Mouse (Mus musculus) lung, embryonic 16.5 days (tissue): ENCODE data around the gene Tmc1. TPM values are rescaled to one million over a fixed set of nuclear protein-coding genes. Genes with fewer than 3 reads are reported as not detected.

Source experiments
- ATAC-seq: fragments of 200-750 bp; cut with Nextera tagmentation; 2 replicates; pipeline ENCODE4 v1.8.0; 2017; ENCODE audit warnings: low read depth, mild to moderate bottlenecking, moderate library complexity
- H3K27ac ChIP-seq: fragments of 300-500 bp; sonication (generic); 2 replicates; pipeline ENCODE4 v1.5.1; 2014; ENCODE audit warnings: mild to moderate bottlenecking, control low read depth, low read length
- H3K27me3 ChIP-seq: fragments of 300-500 bp; sonication (generic); 2 replicates; pipeline ENCODE4 v1.6.1; 2014; ENCODE audit warnings: low read depth, low read length, mixed read lengths; ENCODE audit not compliant: control insufficient read depth, insufficient read depth
- H3K36me3 ChIP-seq: fragments of 300-500 bp; sonication (generic); 2 replicates; pipeline ENCODE4 v1.6.1; 2014; ENCODE audit warnings: low read length; ENCODE audit not compliant: control insufficient read depth, insufficient read depth
- H3K4me1 ChIP-seq: fragments of 300-500 bp; sonication (generic); replicated peaks from 2 replicates; pipeline ENCODE4 v1.6.1; 2014; ENCODE audit warnings: low read length, mixed read lengths; ENCODE audit not compliant: control insufficient read depth, insufficient read depth
- H3K4me2 ChIP-seq: fragments of 300-500 bp; sonication (generic); 2 replicates; pipeline ENCODE4 v1.6.1; 2014; ENCODE audit warnings: low read depth, low read length, control low read depth
- H3K4me3 ChIP-seq: fragments of 300-500 bp; sonication (generic); 2 replicates; pipeline ENCODE4 v1.5.1; 2014; ENCODE audit warnings: mild to moderate bottlenecking, low read length, control low read depth
- H3K9ac ChIP-seq: fragments of 300-500 bp; sonication (generic); 2 replicates; pipeline ENCODE4 v1.6.1; 2014; ENCODE audit warnings: low read length, control low read depth
- H3K9me3 ChIP-seq: fragments of 300-500 bp; sonication (generic); 2 replicates; pipeline ENCODE4 v1.6.1; 2016; ENCODE audit warnings: low read length; ENCODE audit not compliant: control insufficient read depth
- WGBS: fragments of 180-500 bp; shearing (Covaris S2); extraction: QIAGEN DNeasy Blood & Tissue Kit; methylation state at CpG from one replicate; pipeline ENCODE4 v1.1.7; 2014; 5-methylcytosine and 5-hydroxymethylcytosine counted together
- polyA plus RNA-seq: library from polyadenylated mRNA; unstranded; fragments of >200 nt; fragmentation: Nextera tagmentation; extraction: Ambion mirVana; gene quantifications from 2 replicates; pipeline ENCODE4 v1.2.1, GENCODE M21; 2015

The Tmc1 gene
- polyA plus RNA-seq, 1 experiment from 2014 or later = 0.06 TPM

- Histone ChIP-seq H3K36me3 (no peaks in the 10 kb centered on the region), H3K9me3 (no peaks in the 10 kb centered on the region), H3K4me3 (no peak overlapping the region), H3K27me3 (no peaks in the 10 kb centered on the region), H3K4me1 (no peaks in the 10 kb centered on the region), H3K4me2 (no peak overlapping the region), H3K9ac (no peak overlapping the region), H3K27ac (peak overlapping the region; percentile 55)
- 82% methylated on average over 2 of the region's 2 CpGs for WGBS
- no peak for ATAC-seq
Observed at GRCm38 (mm10) chr19:20837422-20837821, 116.6 kb downstream of the Tmc1 start.

- ATAC-seq = peak; percentile 96
- peak overlapping the region; percentile 46; the same call in 1 of the 2 replicates for H3K27ac ChIP-seq
- no peaks in the 10 kb centered on the region for H3K27me3 ChIP-seq
- H3K4me1 ChIP-seq = no peaks in the 10 kb centered on the region
- H3K36me3 ChIP-seq = no peaks in the 10 kb centered on the region
- H3K4me2 ChIP-seq = no peak overlapping the region
- H3K9me3 ChIP-seq = no peaks in the 10 kb centered on the region
- 60% methylated on average over 9 of the region's 9 CpGs for WGBS
- no peak overlapping the region for H3K4me3 ChIP-seq
- no peak overlapping the region for H3K9ac ChIP-seq
Observed at GRCm38 (mm10) chr19:20836055-20836845, 117.8 kb downstream of the Tmc1 start.

DNA sequence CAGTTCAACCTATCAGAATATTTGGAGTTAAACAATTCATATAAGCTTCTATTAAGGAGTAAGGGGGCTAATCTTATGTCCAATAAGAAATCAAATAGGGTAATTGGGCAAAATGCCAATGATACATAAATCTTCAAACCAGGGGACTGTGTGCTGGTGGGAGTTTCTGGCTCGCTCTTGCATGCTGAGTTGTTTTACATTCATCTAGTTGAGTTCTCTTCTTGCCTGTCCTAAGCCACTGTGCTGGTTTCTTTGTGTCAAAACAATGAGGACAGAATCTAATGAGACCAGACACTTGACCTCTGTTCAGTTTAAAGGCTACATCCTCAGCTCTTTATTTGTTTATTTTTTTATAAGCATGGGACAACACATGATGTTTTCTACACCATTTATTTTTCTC lies 119.1 kb downstream of the Tmc1 start:
- no peaks in the 10 kb centered on the region for H3K9me3 ChIP-seq
- H3K27ac ChIP-seq = no peak overlapping the region
- no peak overlapping the region for H3K4me3 ChIP-seq
- ATAC-seq = no peak
- H3K27me3 ChIP-seq = no peaks in the 10 kb centered on the region
- no peak overlapping the region for H3K4me2 ChIP-seq
- WGBS = 47% methylated on average over 1 of the region's 1 CpGs
- H3K9ac ChIP-seq = no peak overlapping the region
- no peaks in the 10 kb centered on the region for H3K36me3 ChIP-seq
- no peaks in the 10 kb centered on the region for H3K4me1 ChIP-seq

DNA sequence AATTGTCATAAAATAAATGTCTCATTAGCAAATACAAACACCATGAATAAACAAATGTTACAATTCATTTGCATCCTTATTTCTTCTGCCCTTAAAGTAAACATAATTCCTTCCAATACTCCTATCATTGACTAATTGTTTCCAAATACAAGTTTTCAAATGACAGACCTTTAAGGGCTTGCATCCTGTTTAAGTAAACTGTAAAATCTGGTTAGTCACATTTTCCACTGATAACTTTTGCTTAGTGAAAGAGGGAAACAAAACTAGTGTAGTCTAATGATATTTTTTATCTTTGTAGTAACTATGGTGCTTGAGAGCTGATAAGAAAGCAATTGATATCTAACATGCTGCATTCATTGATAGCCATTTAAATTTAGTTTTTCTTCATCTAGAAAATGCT lies 154.5 kb downstream of the Tmc1 start:
- Histone ChIP-seq H3K4me3 (no peak overlapping the region), H3K27me3 (no peaks in the 10 kb centered on the region), H3K36me3 (no peaks in the 10 kb centered on the region), H3K9ac (no peak overlapping the region), H3K9me3 (no peaks in the 10 kb centered on the region), H3K4me2 (no peak overlapping the region), H3K4me1 (no peaks in the 10 kb centered on the region), H3K27ac (no peak overlapping the region)
- ATAC-seq = no peak

DNA sequence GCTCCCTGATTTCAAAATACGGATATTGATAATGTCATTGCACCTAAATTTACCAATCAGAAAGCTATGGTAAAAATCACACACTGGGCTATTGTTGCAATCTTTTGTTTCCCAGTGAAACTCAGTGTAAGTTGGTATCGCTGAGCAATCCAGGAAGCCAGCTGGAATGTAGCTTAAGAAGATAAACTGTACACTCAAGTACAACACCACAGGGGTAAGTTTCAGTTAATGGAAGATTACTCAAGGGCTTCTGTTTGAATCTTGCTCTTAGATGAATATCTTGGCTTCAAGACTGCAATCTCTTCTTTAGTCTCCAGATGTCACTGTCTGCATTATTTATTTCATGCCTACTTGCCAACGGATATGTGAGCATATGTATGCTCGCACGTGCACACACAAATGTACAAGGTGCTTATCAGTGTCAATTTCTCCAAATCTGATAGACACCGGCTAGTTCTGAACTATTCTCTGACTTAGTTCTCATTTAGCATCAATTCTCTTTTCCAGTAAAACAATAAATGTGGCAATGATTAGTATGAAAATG lies 156.4 kb downstream of the Tmc1 start:
- no peak overlapping the region for H3K9ac ChIP-seq
- 38% methylated on average over 6 of the region's 6 CpGs for WGBS
- H3K4me2 ChIP-seq = no peak overlapping the region
- no peaks in the 10 kb centered on the region for H3K27me3 ChIP-seq
- no peaks in the 10 kb centered on the region for H3K36me3 ChIP-seq
- H3K9me3 ChIP-seq = no peaks in the 10 kb centered on the region
- no peaks in the 10 kb centered on the region for H3K4me1 ChIP-seq
- H3K4me3 ChIP-seq = no peak overlapping the region
- no peak for ATAC-seq
- no peak overlapping the region for H3K27ac ChIP-seq

DNA sequence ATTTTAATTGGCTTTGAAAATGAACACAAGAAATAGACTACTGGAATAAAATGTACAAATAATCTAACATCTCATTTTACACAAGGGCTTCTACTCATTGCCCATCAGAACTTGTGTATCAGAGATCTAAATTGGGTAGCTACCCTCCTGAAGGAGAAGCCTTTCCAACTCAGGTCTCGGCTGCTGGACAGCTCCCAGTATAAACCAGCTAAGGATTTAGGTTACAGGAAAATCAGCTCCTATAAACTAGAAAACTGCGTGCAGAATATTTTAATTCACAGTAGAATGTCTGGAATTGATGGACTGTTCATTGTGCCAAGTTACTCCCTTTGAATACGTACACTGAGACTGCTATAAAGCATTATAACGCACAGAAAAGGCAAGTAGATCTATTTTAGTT lies 158.0 kb downstream of the Tmc1 start:
- Histone ChIP-seq H3K9me3 (no peaks in the 10 kb centered on the region), H3K27ac (no peak overlapping the region), H3K4me1 (no peaks in the 10 kb centered on the region), H3K36me3 (no peaks in the 10 kb centered on the region), H3K9ac (no peak overlapping the region), H3K4me2 (no peak overlapping the region), H3K4me3 (no peak overlapping the region), H3K27me3 (no peaks in the 10 kb centered on the region)
- 48% methylated on average over 4 of the region's 4 CpGs for WGBS
- no peak for ATAC-seq

- Histone ChIP-seq H3K36me3 (no peaks in the 10 kb centered on the region), H3K9me3 (no peaks in the 10 kb centered on the region), H3K4me2 (no peak overlapping the region), H3K4me3 (no peak overlapping the region), H3K4me1 (no peaks in the 10 kb centered on the region), H3K9ac (no peak overlapping the region), H3K27ac (no peak overlapping the region), H3K27me3 (no peaks in the 10 kb centered on the region)
- WGBS = 81% methylated on average over 3 of the region's 3 CpGs
- ATAC-seq = no peak
Observed at GRCm38 (mm10) chr19:20794999-20795398, 159.0 kb downstream of the Tmc1 start.

- Histone ChIP-seq H3K9ac (no peak overlapping the region), H3K36me3 (no peaks in the 10 kb centered on the region), H3K27ac (no peak overlapping the region), H3K27me3 (no peaks in the 10 kb centered on the region), H3K4me2 (no peak overlapping the region), H3K4me1 (no peaks in the 10 kb centered on the region), H3K4me3 (no peak overlapping the region), H3K9me3 (no peaks in the 10 kb centered on the region)
- ATAC-seq = no peak
- WGBS = 84% methylated on average over 2 of the region's 2 CpGs
Observed at GRCm38 (mm10) chr19:20792811-20793210, 161.2 kb downstream of the Tmc1 start.

GRCm38 (mm10) chr19:20787289-20787688 lies 166.7 kb downstream of the Tmc1 start:
- Histone ChIP-seq H3K27me3 (no peaks in the 10 kb centered on the region), H3K36me3 (no peaks in the 10 kb centered on the region), H3K4me1 (no peaks in the 10 kb centered on the region), H3K4me2 (no peak overlapping the region), H3K4me3 (no peak overlapping the region), H3K27ac (no peak overlapping the region), H3K9ac (no peak overlapping the region), H3K9me3 (no peaks in the 10 kb centered on the region)
- ATAC-seq = no peak
- WGBS = 74% methylated on average over 6 of the region's 6 CpGs
